Mouse (Mus musculus): ENCODE data around the gene Mef2a. TPM values are rescaled to one million over a fixed set of nuclear protein-coding genes. Genes with fewer than 3 reads are reported as not detected.

Mef2a gene
- polyA plus RNA-seq, 1 experiment = 59.1 TPM

GRCm38 (mm10) chr7:67229701-67230100 is 143.0 kb downstream of the Mef2a start:
- no peak for TF ChIP-seq POLR2A (IDR thresholded peaks at IDR 0.05; ENCODE audit: borderline replicate concordance, insufficient read depth, low read length)
- TF ChIP-seq CTCF (IDR thresholded peaks at IDR 0.05; ENCODE audit: borderline replicate concordance, insufficient read depth, low read depth, low read length) = no peak

GRCm38 (mm10) chr7:67228891-67229602 is 143.6 kb downstream of the Mef2a start:
- TF ChIP-seq POLR2A (IDR thresholded peaks at IDR 0.05; ENCODE audit: borderline replicate concordance, insufficient read depth, low read length) (no peak), CTCF (IDR thresholded peaks at IDR 0.05; ENCODE audit: borderline replicate concordance, insufficient read depth, low read depth, low read length) (peak; percentile 39; the same call in 1 of the 2 replicates)
- no peak overlapping the region for H3K27ac ChIP-seq (ENCODE audit: insufficient read depth, low read length)
- 62% methylated on average over 5 of the region's 5 CpGs for WGBS

More at GRCm38 (mm10) chr7:67229701-67230100, 143.0 kb downstream of the Mef2a start:
- no peak overlapping the region for H3K4me3 ChIP-seq (replicated peaks; ENCODE audit: insufficient read depth, low read depth, low read length)
- WGBS = 86% methylated on average over 3 of the region's 3 CpGs
- H3K27me3 ChIP-seq (ENCODE audit: control insufficient read depth, insufficient read depth, low read length) = no peaks in the 10 kb centered on the region
- no peak for DNase-seq
- no peak overlapping the region for H3K27ac ChIP-seq (ENCODE audit: insufficient read depth, low read length)
- peaks cover 26% of the 10 kb centered on the region for H3K4me1 ChIP-seq (ENCODE audit: control insufficient read depth, insufficient read depth, low read length)

GRCm38 (mm10) chr7:67228390-67228789 is 144.3 kb downstream of the Mef2a start:
- H3K4me1 ChIP-seq (ENCODE audit: control insufficient read depth, insufficient read depth, low read length) = peaks cover 26% of the 10 kb centered on the region
- WGBS = 7% methylated on average over 3 of the region's 3 CpGs
- H3K27ac ChIP-seq (ENCODE audit: insufficient read depth, low read length) = no peak overlapping the region
- DNase-seq = peak; percentile 90 to 91
- TF ChIP-seq CTCF (IDR thresholded peaks at IDR 0.05; ENCODE audit: borderline replicate concordance, insufficient read depth, low read depth, low read length) = no peak
- TF ChIP-seq POLR2A (IDR thresholded peaks at IDR 0.05; ENCODE audit: borderline replicate concordance, insufficient read depth, low read length) = no peak
- H3K27me3 ChIP-seq (ENCODE audit: control insufficient read depth, insufficient read depth, low read length) = no peaks in the 10 kb centered on the region
- no peak overlapping the region for H3K4me3 ChIP-seq (replicated peaks; ENCODE audit: insufficient read depth, low read depth, low read length)

More at GRCm38 (mm10) chr7:67228891-67229602, 143.6 kb downstream of the Mef2a start:
- peak in 1 of 2 experiments; percentile 43 for DNase-seq
- Histone ChIP-seq H3K4me1 (ENCODE audit: control insufficient read depth, insufficient read depth, low read length) (peaks cover 26% of the 10 kb centered on the region), H3K27me3 (ENCODE audit: control insufficient read depth, insufficient read depth, low read length) (no peaks in the 10 kb centered on the region), H3K4me3 (replicated peaks; ENCODE audit: insufficient read depth, low read depth, low read length) (no peak overlapping the region)

- Histone ChIP-seq H3K27me3 (ENCODE audit: control insufficient read depth, insufficient read depth, low read length) (no peaks in the 10 kb centered on the region), H3K4me3 (replicated peaks; ENCODE audit: insufficient read depth, low read depth, low read length) (no peak overlapping the region), H3K4me1 (ENCODE audit: control insufficient read depth, insufficient read depth, low read length) (peaks cover 26% of the 10 kb centered on the region), H3K27ac (ENCODE audit: insufficient read depth, low read length) (no peak overlapping the region)
- no peak for DNase-seq
- WGBS = 96% methylated on average over 1 of the region's 1 CpGs
- TF ChIP-seq CTCF (IDR thresholded peaks at IDR 0.05; ENCODE audit: borderline replicate concordance, insufficient read depth, low read depth, low read length) (no peak), POLR2A (IDR thresholded peaks at IDR 0.05; ENCODE audit: borderline replicate concordance, insufficient read depth, low read length) (no peak)
These were observed 145.1 kb downstream of the Mef2a start for GRCm38 (mm10) chr7:67227538-67227937.

- Histone ChIP-seq H3K4me1 (ENCODE audit: control insufficient read depth, insufficient read depth, low read length) (peaks cover 26% of the 10 kb centered on the region), H3K4me3 (replicated peaks; ENCODE audit: insufficient read depth, low read depth, low read length) (no peak overlapping the region), H3K27me3 (ENCODE audit: control insufficient read depth, insufficient read depth, low read length) (no peaks in the 10 kb centered on the region), H3K27ac (ENCODE audit: insufficient read depth, low read length) (no peak overlapping the region)
- 66% methylated on average over 15 of the region's 15 CpGs for WGBS
- no peak for TF ChIP-seq POLR2A (IDR thresholded peaks at IDR 0.05; ENCODE audit: borderline replicate concordance, insufficient read depth, low read length)
- no peak for TF ChIP-seq CTCF (IDR thresholded peaks at IDR 0.05; ENCODE audit: borderline replicate concordance, insufficient read depth, low read depth, low read length)
- DNase-seq = no peak
These were observed 146.6 kb downstream of the Mef2a start for GRCm38 (mm10) chr7:67225943-67226625.

- Histone ChIP-seq H3K4me1 (ENCODE audit: control insufficient read depth, insufficient read depth, low read length) (no peaks in the 10 kb centered on the region; the same call in 1 of the 2 replicates), H3K27ac (ENCODE audit: insufficient read depth, low read length) (peak within 1 kb of the TSS; percentile 20; the same call in 1 of the 2 replicates), H3K4me3 (replicated peaks; ENCODE audit: insufficient read depth, low read depth, low read length) (peak within 1 kb of the TSS; percentile 86), H3K27me3 (ENCODE audit: control insufficient read depth, insufficient read depth, low read length) (no peaks in the 10 kb centered on the region)
- TF ChIP-seq CTCF (IDR thresholded peaks at IDR 0.05; ENCODE audit: borderline replicate concordance, insufficient read depth, low read depth, low read length) = no peak
- peak; percentile 47; the same call in 1 of the 2 replicates for TF ChIP-seq POLR2A (IDR thresholded peaks at IDR 0.05; ENCODE audit: borderline replicate concordance, insufficient read depth, low read length)
- peak; percentile 97 for DNase-seq
- WGBS = under 1% methylated on average over 31 of the region's 31 CpGs
These were observed 150.3 kb downstream of the Mef2a start, which contains the start of gene Lysmd4 for GRCm38 (mm10) chr7:67222220-67222862. Lysmd4 (plus strand) TSS chr7:67222544.

- Histone ChIP-seq H3K27ac (ENCODE audit: insufficient read depth, low read length) (no peak overlapping the region), H3K4me1 (ENCODE audit: control insufficient read depth, insufficient read depth, low read length) (no peaks in the 10 kb centered on the region), H3K4me3 (replicated peaks; ENCODE audit: insufficient read depth, low read depth, low read length) (no peak overlapping the region), H3K27me3 (ENCODE audit: control insufficient read depth, insufficient read depth, low read length) (no peaks in the 10 kb centered on the region)
- WGBS = 82% methylated on average over 3 of the region's 3 CpGs
- peak; percentile 42 to 61 for DNase-seq
- TF ChIP-seq CTCF (IDR thresholded peaks at IDR 0.05; ENCODE audit: borderline replicate concordance, insufficient read depth, low read depth, low read length) (peak; percentile 79), POLR2A (IDR thresholded peaks at IDR 0.05; ENCODE audit: borderline replicate concordance, insufficient read depth, low read length) (no peak)
These were observed 155.6 kb downstream of the Mef2a start for GRCm38 (mm10) chr7:67217025-67217424.
